Mouse (Mus musculus) embryonic facial prominence, embryonic 11.5 days (tissue): ENCODE results near the gene Atxn7l1. TPM values are rescaled to one million over a fixed set of nuclear protein-coding genes. Genes with fewer than 3 reads are reported as not detected.

Experiments used
- ATAC-seq: fragments of 200-750 bp; cut with Nextera tagmentation; replicated peaks from 2 replicates; pipeline ENCODE4 v1.8.0; 2017; ENCODE audit warnings: low read depth; ENCODE audit not compliant: insufficient number of reproducible peaks, low FRiP score, low TSS enrichment
- DNase-seq: peaks from one replicate; pipeline ENCODE4 v3.0.0-alpha.2; 2015; ENCODE audit warnings: low spot score
- H3K27ac ChIP-seq: fragments of 300-500 bp; sonication (generic); replicated peaks from 2 replicates; pipeline ENCODE4 v1.5.1; 2014; ENCODE audit warnings: mild to moderate bottlenecking, low read depth, low read length, control low read depth
- H3K27me3 ChIP-seq: fragments of 300-500 bp; sonication (generic); 2 replicates; pipeline ENCODE4 v1.6.1; 2014; ENCODE audit warnings: mild to moderate bottlenecking, low read length, moderate library complexity, mixed read lengths; ENCODE audit not compliant: control insufficient read depth, insufficient read depth
- H3K36me3 ChIP-seq: fragments of 300-500 bp; sonication (generic); replicated peaks from 2 replicates; pipeline ENCODE4 v1.6.1; 2014; ENCODE audit warnings: low read depth, mild to moderate bottlenecking, low read length, moderate library complexity, mixed read lengths; ENCODE audit not compliant: control insufficient read depth, insufficient read depth
- H3K4me1 ChIP-seq: fragments of 300-500 bp; sonication (generic); 2 replicates; pipeline ENCODE4 v1.6.1; 2014; ENCODE audit warnings: low read length, mixed read lengths; ENCODE audit not compliant: control insufficient read depth, insufficient read depth
- H3K4me2 ChIP-seq: fragments of 300-500 bp; sonication (generic); 2 replicates; pipeline ENCODE4 v1.6.1; 2014; ENCODE audit warnings: low read depth, mild to moderate bottlenecking, control low read depth, low read length, moderate library complexity
- H3K4me3 ChIP-seq: fragments of 300-500 bp; sonication (generic); 2 replicates; pipeline ENCODE4 v1.5.1; 2014; ENCODE audit warnings: low read depth, low read length, control low read depth
- H3K9ac ChIP-seq: fragments of 300-500 bp; sonication (generic); replicated peaks from 2 replicates; pipeline ENCODE4 v1.6.1; 2014; ENCODE audit warnings: mild to moderate bottlenecking, control low read depth, low read length
- H3K9me3 ChIP-seq: fragments of 300-500 bp; sonication (generic); replicated peaks from 2 replicates; pipeline ENCODE4 v1.6.1; 2016; ENCODE audit warnings: mild to moderate bottlenecking, low read length, inconsistent platforms, mixed read lengths; ENCODE audit not compliant: control insufficient read depth
- WGBS: fragments of 180-500 bp; shearing (Covaris S2); extraction: QIAGEN DNeasy Blood & Tissue Kit; methylation state at CpG from one replicate; pipeline ENCODE4 v1.1.7; 2014; 5-methylcytosine and 5-hydroxymethylcytosine counted together
- polyA plus RNA-seq: library from polyadenylated mRNA; unstranded; fragments of >200 nt; fragmentation: Nextera tagmentation; extraction: Ambion mirVana; gene quantifications from 2 replicates; pipeline ENCODE4 v1.2.1, GENCODE M21; 2014

The Atxn7l1 gene
- polyA plus RNA-seq, 1 experiment from 2014 or later: 18.9 TPM

GRCm38 (mm10) chr12:33176555-33176900 is 29.0 kb downstream of the Atxn7l1 start:
- peak overlapping the region; percentile 34; the same call in 1 of the 2 replicates for H3K4me2 ChIP-seq

GRCm38 (mm10) chr12:33180421-33180820 is 32.9 kb downstream of the Atxn7l1 start:
- H3K27me3 ChIP-seq: no peaks in the 10 kb centered on the region
- DNase-seq (no peak), ATAC-seq (no peak)
- H3K4me3 ChIP-seq: no peak overlapping the region
- no peak overlapping the region for H3K4me2 ChIP-seq
- WGBS: 73% methylated on average over 2 of the region's 2 CpGs
- H3K36me3 ChIP-seq: no peaks in the 10 kb centered on the region
- no peak overlapping the region for H3K9ac ChIP-seq
- H3K9me3 ChIP-seq: no peaks in the 10 kb centered on the region
- no peak overlapping the region for H3K27ac ChIP-seq
- H3K4me1 ChIP-seq: no peaks in the 10 kb centered on the region

More at GRCm38 (mm10) chr12:33176555-33176900, 29.0 kb downstream of the Atxn7l1 start:
- no peaks in the 10 kb centered on the region for H3K27me3 ChIP-seq
- ATAC-seq: no peak
- H3K4me1 ChIP-seq: peaks cover 7% of the 10 kb centered on the region
- H3K27ac ChIP-seq: no peak overlapping the region
- no peaks in the 10 kb centered on the region for H3K9me3 ChIP-seq
- no peaks in the 10 kb centered on the region for H3K36me3 ChIP-seq
- DNase-seq: no peak
- no peak overlapping the region for H3K4me3 ChIP-seq
- no peak overlapping the region for H3K9ac ChIP-seq
- WGBS: 27% methylated on average over 5 of the region's 5 CpGs

DNA sequence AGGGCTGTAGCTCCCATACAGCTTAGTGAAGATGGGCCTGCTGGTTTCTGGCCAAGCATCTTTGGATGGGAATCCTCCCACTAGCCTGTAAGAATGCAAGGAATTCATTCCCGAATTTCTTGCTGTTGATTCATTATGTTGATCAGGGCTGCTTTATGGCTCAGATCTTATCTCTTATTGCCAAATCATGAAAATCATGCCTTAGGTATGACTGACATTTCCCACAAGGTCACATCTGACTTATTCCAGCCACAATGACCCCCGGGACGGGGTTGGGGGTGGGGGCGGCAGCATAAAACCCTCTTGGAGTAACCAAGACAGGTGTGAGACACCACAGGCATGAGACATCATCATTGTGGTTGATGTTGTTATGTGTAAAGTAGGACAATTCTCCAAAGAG is 34.4 kb downstream of the Atxn7l1 start:
- Histone ChIP-seq H3K4me2 (no peak overlapping the region), H3K4me3 (no peak overlapping the region), H3K27ac (no peak overlapping the region), H3K36me3 (no peaks in the 10 kb centered on the region), H3K4me1 (no peaks in the 10 kb centered on the region), H3K9me3 (no peaks in the 10 kb centered on the region), H3K9ac (no peak overlapping the region), H3K27me3 (no peaks in the 10 kb centered on the region)
- ATAC-seq (no peak), DNase-seq (no peak)
- 89% methylated on average over 4 of the region's 4 CpGs for WGBS

- no peak for ATAC-seq
These were observed 35.1 kb downstream of the Atxn7l1 start for GRCm38 (mm10) chr12:33182428-33183137.

GRCm38 (mm10) chr12:33183138-33183627 is 35.7 kb downstream of the Atxn7l1 start:
- Histone ChIP-seq H3K36me3 (no peaks in the 10 kb centered on the region), H3K4me1 (no peaks in the 10 kb centered on the region), H3K4me3 (no peak overlapping the region), H3K9ac (no peak overlapping the region), H3K9me3 (no peaks in the 10 kb centered on the region), H3K27ac (no peak overlapping the region), H3K27me3 (no peaks in the 10 kb centered on the region), H3K4me2 (no peak overlapping the region)
- no peak for ATAC-seq
- 54% methylated on average over 4 of the region's 4 CpGs for WGBS
- no peak for DNase-seq

More at GRCm38 (mm10) chr12:33182428-33183137, 35.1 kb downstream of the Atxn7l1 start:
- no peak for DNase-seq
- H3K9me3 ChIP-seq: no peaks in the 10 kb centered on the region
- no peaks in the 10 kb centered on the region for H3K36me3 ChIP-seq
- WGBS: 69% methylated on average over 11 of the region's 11 CpGs
- H3K9ac ChIP-seq: no peak overlapping the region
- no peaks in the 10 kb centered on the region for H3K4me1 ChIP-seq
- H3K27ac ChIP-seq: no peak overlapping the region
- no peak overlapping the region for H3K4me3 ChIP-seq
- H3K4me2 ChIP-seq: no peak overlapping the region
- no peaks in the 10 kb centered on the region for H3K27me3 ChIP-seq

- ATAC-seq (no peak), DNase-seq (no peak)
- H3K27me3 ChIP-seq: no peaks in the 10 kb centered on the region
- H3K4me2 ChIP-seq: no peak overlapping the region
- H3K36me3 ChIP-seq: no peaks in the 10 kb centered on the region
- H3K4me1 ChIP-seq: no peaks in the 10 kb centered on the region
- no peak overlapping the region for H3K9ac ChIP-seq
- 95% methylated on average over 3 of the region's 3 CpGs for WGBS
- H3K9me3 ChIP-seq: no peaks in the 10 kb centered on the region
- no peak overlapping the region for H3K4me3 ChIP-seq
- H3K27ac ChIP-seq: no peak overlapping the region
These were observed 36.6 kb downstream of the Atxn7l1 start for GRCm38 (mm10) chr12:33184137-33184536.

DNA sequence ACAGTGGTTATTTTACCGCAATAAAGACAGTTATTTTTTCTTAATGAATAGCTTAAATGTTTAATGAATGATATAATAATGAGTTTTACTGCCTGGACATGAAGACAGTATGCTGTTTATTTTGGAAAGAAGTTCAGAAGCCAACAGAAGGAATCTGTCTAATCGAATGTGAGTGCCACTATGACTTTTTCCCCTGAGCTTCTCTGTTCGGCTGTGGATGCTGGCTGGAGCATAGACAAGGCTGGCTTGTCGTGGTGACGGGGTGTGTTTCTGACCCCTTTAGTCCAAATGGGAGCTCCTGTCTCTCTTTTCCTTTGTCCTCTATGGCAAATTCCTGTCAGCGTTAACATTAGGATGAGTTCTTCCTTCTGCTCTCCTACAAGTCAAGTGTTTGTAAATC is 37.6 kb downstream of the Atxn7l1 start:
- WGBS: 84% methylated on average over 6 of the region's 6 CpGs
- H3K4me1 ChIP-seq: no peaks in the 10 kb centered on the region
- no peaks in the 10 kb centered on the region for H3K36me3 ChIP-seq
- no peaks in the 10 kb centered on the region for H3K27me3 ChIP-seq
- no peak overlapping the region for H3K4me3 ChIP-seq
- H3K9ac ChIP-seq: no peak overlapping the region
- no peak overlapping the region for H3K27ac ChIP-seq
- DNase-seq: no peak
- H3K9me3 ChIP-seq: no peaks in the 10 kb centered on the region
- no peak for ATAC-seq
- H3K4me2 ChIP-seq: no peak overlapping the region

DNA sequence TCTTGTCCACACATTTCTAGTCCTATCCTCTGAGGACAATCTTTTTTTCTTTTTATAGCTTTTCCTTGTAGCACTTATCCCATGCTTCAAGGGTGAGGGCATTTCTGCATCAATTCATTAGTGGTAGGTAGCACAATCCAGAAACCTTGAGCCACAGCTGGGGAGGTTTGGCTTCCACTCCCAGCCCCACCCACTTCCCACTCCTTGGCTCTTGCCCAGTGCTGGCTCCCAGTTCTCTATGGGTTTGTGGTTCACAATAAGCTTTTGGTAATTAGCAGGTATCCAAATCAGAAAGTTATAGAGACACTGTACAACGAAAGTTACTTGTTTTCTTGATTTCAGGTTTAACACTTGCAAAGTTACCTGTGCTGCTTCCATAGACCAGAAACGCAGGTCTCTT is 38.8 kb downstream of the Atxn7l1 start:
- Histone ChIP-seq H3K36me3 (no peaks in the 10 kb centered on the region), H3K27me3 (no peaks in the 10 kb centered on the region), H3K9me3 (no peaks in the 10 kb centered on the region), H3K4me1 (no peaks in the 10 kb centered on the region), H3K4me3 (no peak overlapping the region), H3K27ac (no peak overlapping the region), H3K4me2 (no peak overlapping the region), H3K9ac (no peak overlapping the region)
- no peak for DNase-seq
- WGBS: 91% methylated on average over 2 of the region's 2 CpGs
- no peak for ATAC-seq
